Mouse (Mus musculus): ENCODE results near the gene Zkscan16. TPM values are rescaled to one million over a fixed set of nuclear protein-coding genes. Genes with fewer than 3 reads are reported as not detected.

Zkscan16 gene
- total and polyA plus RNA-seq, 3 experiments = not detected

DNA sequence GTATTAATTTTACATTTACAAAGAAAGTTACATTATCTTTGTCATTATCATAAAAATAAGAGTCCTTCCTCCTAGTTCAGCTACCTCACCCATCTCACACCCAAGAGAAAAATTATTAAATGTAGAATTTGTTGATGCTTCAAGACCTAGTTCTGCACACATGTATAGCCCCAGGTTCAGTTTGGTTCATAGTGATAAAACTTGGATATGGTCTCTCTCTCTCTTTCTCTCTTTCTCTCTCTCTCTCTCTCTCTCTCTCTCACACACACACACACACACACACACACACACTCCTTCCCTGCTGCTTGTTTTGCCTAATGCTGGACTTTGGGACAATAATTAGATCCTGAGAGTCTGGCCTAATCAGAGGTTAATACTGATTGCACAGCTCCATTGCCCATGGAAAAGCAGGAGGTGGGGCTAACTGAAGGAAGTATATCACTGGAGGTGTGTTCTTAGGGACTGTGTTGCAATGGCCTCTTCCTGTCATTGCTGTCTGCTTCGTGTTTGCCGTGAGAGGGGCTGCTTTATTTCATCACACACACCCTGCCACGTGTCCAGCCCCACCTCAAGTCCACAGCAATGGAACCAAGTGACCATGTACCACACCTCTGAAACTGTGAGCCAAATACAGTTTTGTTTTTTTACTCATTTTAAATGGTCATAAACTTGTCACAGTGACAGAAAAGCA is 29.9 kb upstream of the Zkscan16 start:
- H3K9me3 ChIP-seq (replicated peaks; ENCODE audit: insufficient read depth, low read length) = no peaks in the 10 kb centered on the region
- DNase-seq (ENCODE audit: low read depth, low spot score) = peak; percentile 89
- H3K4me3 ChIP-seq (ENCODE audit: control insufficient read depth in 1 of 2, insufficient read depth in 1 of 2, low read depth in 2 of 2, low read length in 2 of 2) = peak overlapping the region; percentile 74 to 91
- H3K27me3 ChIP-seq (ENCODE audit: control insufficient read depth in 1 of 2, insufficient read depth in 2 of 2, low read length in 2 of 2) = no peaks in the 10 kb centered on the region
- peaks cover 0 to 36% of the 10 kb centered on the region in 2 experiments; a peak in 2 of 4 replicates for H3K36me3 ChIP-seq (ENCODE audit: control insufficient read depth in 1 of 2, insufficient read depth in 2 of 2, low read length in 2 of 2)
- H3K27ac ChIP-seq (ENCODE audit: control insufficient read depth, low read depth, low read length) = peak overlapping the region; percentile 93
- H3K9ac ChIP-seq (ENCODE audit: control insufficient read depth, low read depth, low read length, poor library complexity, severe bottlenecking) = peak overlapping the region; percentile 89
- H3K4me1 ChIP-seq (ENCODE audit: control insufficient read depth in 1 of 2, insufficient read depth in 2 of 2, low read length in 2 of 2) = peaks cover 11 to 27% of the 10 kb centered on the region in 2 experiments
- peaks cover 42% of the 10 kb centered on the region for H3K79me2 ChIP-seq (ENCODE audit: control insufficient read depth, insufficient read depth, low read length, poor library complexity)
- TF ChIP-seq MAX (IDR thresholded peaks at IDR 0.05; ENCODE audit: low read length) = peak; percentile 85
- no peak for TF ChIP-seq GABPA (IDR thresholded peaks at IDR 0.05; ENCODE audit: low read depth, low read length)
- 0 out of 2 replicates have a peak, but pooled peaks have one; percentile 54 for TF ChIP-seq ELF1 (IDR thresholded peaks at IDR 0.05; ENCODE audit: low read depth, low read length)
- no peak for TF ChIP-seq SMC3 (IDR thresholded peaks at IDR 0.05; ENCODE audit: low read depth, low read length)
- TF ChIP-seq HCFC1 (IDR thresholded peaks at IDR 0.05; ENCODE audit: low read depth, low read length) = peak; percentile 64
- peak; percentile 37; the same call in 1 of the 2 replicates for TF ChIP-seq POLR2AphosphoS2 (IDR thresholded peaks at IDR 0.05; ENCODE audit: low read length)
- TF ChIP-seq NELFE (IDR thresholded peaks at IDR 0.05; ENCODE audit: low read depth, low read length) = peak; percentile 77
- TF ChIP-seq RAD21 (IDR thresholded peaks at IDR 0.05; ENCODE audit: low read depth, low read length) = no peak
- no peak for TF ChIP-seq ZNF384 (IDR thresholded peaks at IDR 0.05; ENCODE audit: low read depth, low read length)
- no peak for TF ChIP-seq BHLHE40 (IDR thresholded peaks at IDR 0.05; ENCODE audit: borderline replicate concordance, low read depth, low read length)
- TF ChIP-seq TBP (IDR thresholded peaks at IDR 0.05; ENCODE audit: low read depth, low read length) = peak; percentile 81
- no peak for TF ChIP-seq KAT2A (conservative IDR thresholded peaks at IDR 0.05; ENCODE audit: low read depth, low read length)
- no peak for TF ChIP-seq CHD2 (IDR thresholded peaks at IDR 0.05; ENCODE audit: low read length)
- TF ChIP-seq JUND (IDR thresholded peaks at IDR 0.05; ENCODE audit: low read depth, low read length) = no peak
- TF ChIP-seq RCOR1 (IDR thresholded peaks at IDR 0.05; ENCODE audit: low read depth, low read length) = no peak
- peak; percentile 56 for TF ChIP-seq TCF12 (IDR thresholded peaks at IDR 0.05; ENCODE audit: low read depth, low read length)
- TF ChIP-seq SIN3A (IDR thresholded peaks at IDR 0.05; ENCODE audit: low read length) = peak; percentile 57
- TF ChIP-seq TAL1 (IDR thresholded peaks at IDR 0.05; ENCODE audit: low read length) = no peak
- no peak for TF ChIP-seq MEF2A (IDR thresholded peaks at IDR 0.05; ENCODE audit: extremely low read depth, insufficient replicate concordance, low read depth, low read length, poor library complexity, severe bottlenecking)
- TF ChIP-seq MYB (IDR thresholded peaks at IDR 0.05; ENCODE audit: low read depth, low read length) = peak; percentile 23; the same call in 1 of the 2 replicates
- TF ChIP-seq CTCF (IDR thresholded peaks at IDR 0.05 in 2 of 3, conservative IDR thresholded peaks at IDR 0.05 in 1 of 3; ENCODE audit: control insufficient read depth in 1 of 3, insufficient read depth in 1 of 3, low read depth in 2 of 3, low read length in 3 of 3, poor library complexity in 1 of 3, severe bottlenecking in 1 of 3) = no peak
- TF ChIP-seq ETS1 (IDR thresholded peaks at IDR 0.05; ENCODE audit: low read depth, low read length) = peak; percentile 46; the same call in 1 of the 2 replicates
- TF ChIP-seq MAFK (IDR thresholded peaks at IDR 0.05; ENCODE audit: borderline replicate concordance, low read depth, low read length) = no peak
- peak; percentile 43; the same call in 1 of the 2 replicates for TF ChIP-seq USF1 (IDR thresholded peaks at IDR 0.05; ENCODE audit: low read depth, low read length)
- peak; percentile 39 to 86; a peak in 2 of 4 replicates for TF ChIP-seq POLR2A (IDR thresholded peaks at IDR 0.05; ENCODE audit: control insufficient read depth in 1 of 2, insufficient read depth in 1 of 2, low read depth in 1 of 2, low read length in 2 of 2, poor library complexity in 1 of 2)
- no peak for TF ChIP-seq CHD1 (IDR thresholded peaks at IDR 0.05; ENCODE audit: low read depth, low read length)
- no peak for TF ChIP-seq ZKSCAN1 (IDR thresholded peaks at IDR 0.05; ENCODE audit: low read depth, low read length)
- TF ChIP-seq MAZ (IDR thresholded peaks at IDR 0.05; ENCODE audit: low read depth, low read length) = 0 out of 2 replicates have a peak, but pooled peaks have one; percentile 18
- no peak for TF ChIP-seq NRF1 (IDR thresholded peaks at IDR 0.05; ENCODE audit: insufficient read depth, low read depth, low read length, poor library complexity, severe bottlenecking)
- TF ChIP-seq UBTF (IDR thresholded peaks at IDR 0.05; ENCODE audit: borderline replicate concordance, insufficient read depth, low read depth, low read length) = no peak
- peak; percentile 16 for TF ChIP-seq GATA1 (IDR thresholded peaks at IDR 0.05; ENCODE audit: low read depth, low read length)
- no peak for TF ChIP-seq EP300 (IDR thresholded peaks at IDR 0.05; ENCODE audit: low read depth in 1 of 2, low read length in 2 of 2)
- TF ChIP-seq MXI1 (IDR thresholded peaks at IDR 0.05; ENCODE audit: low read depth, low read length) = peak; percentile 66
- no peak for TF ChIP-seq ZC3H11A (IDR thresholded peaks at IDR 0.05; ENCODE audit: low read depth, low read length)
- TF ChIP-seq ZMIZ1 (IDR thresholded peaks at IDR 0.05; ENCODE audit: low read depth, low read length) = peak; percentile 50; the same call in 1 of the 2 replicates
- no peak for TF ChIP-seq USF2 (IDR thresholded peaks at IDR 0.05; ENCODE audit: borderline replicate concordance in 1 of 2, insufficient read depth in 1 of 2, low read depth in 1 of 2, low read length in 2 of 2)

Measured in MEL (cell line).